Mouse (Mus musculus) right cerebral cortex, postnatal 36 days (tissue): ENCODE results near the gene Muc20.

Experiments
- DNase-seq, 2 experiments: peaks; one replicate each; pipeline ENCODE4 v3.0.0; 2022; ENCODE audit warnings: low spot score in 2 of 2, mixed read lengths in 1 of 2

Muc20 gene

DNA sequence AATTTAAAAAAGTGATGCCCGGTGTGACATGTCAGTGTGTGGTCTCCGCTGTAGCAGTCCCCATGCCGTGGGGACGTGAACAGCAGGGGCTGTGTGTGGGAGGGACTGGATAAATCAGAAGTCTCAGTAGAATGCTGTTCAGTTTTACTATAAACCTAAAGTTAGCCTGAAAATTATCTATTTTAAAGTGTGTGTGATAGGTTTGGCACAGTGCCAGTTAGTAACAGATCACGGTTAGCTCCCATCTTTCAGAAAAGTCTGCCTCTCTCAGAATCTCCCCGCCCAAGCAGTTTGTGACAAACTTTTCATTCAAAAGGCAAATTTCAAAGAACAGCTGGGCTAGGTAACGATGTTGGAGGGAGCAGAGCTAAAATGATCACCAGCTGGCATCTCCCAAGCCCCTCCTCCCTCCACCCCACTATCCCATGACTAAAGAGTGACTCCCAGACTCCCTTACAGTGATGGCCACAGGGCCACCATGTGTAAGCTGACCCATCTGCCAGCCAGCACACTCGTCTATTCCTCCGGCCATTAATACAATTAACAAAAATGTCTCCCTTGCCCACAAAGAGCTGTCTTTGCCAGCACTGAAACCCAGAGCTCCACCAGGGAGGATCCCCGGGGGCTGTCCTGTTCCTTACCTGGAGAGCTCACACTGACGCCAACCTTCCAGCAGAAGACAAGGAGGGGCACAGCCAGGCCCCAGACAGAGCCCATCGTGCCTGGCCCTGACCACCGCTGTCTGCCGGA is 384 bp downstream of the Muc20 start:
- DNase-seq, result no peak

- DNase-seq, result no peak
Observed at GRCm38 (mm10) chr16:32795177-32795576, 2.1 kb downstream of the Muc20 start.

GRCm38 (mm10) chr16:32790056-32790455 is 7.2 kb downstream of the Muc20 start:
- no peak for DNase-seq

GRCm38 (mm10) chr16:32784840-32785239 is 12.4 kb downstream of the Muc20 start:
- peak; percentile 36 to 67 for DNase-seq

DNA sequence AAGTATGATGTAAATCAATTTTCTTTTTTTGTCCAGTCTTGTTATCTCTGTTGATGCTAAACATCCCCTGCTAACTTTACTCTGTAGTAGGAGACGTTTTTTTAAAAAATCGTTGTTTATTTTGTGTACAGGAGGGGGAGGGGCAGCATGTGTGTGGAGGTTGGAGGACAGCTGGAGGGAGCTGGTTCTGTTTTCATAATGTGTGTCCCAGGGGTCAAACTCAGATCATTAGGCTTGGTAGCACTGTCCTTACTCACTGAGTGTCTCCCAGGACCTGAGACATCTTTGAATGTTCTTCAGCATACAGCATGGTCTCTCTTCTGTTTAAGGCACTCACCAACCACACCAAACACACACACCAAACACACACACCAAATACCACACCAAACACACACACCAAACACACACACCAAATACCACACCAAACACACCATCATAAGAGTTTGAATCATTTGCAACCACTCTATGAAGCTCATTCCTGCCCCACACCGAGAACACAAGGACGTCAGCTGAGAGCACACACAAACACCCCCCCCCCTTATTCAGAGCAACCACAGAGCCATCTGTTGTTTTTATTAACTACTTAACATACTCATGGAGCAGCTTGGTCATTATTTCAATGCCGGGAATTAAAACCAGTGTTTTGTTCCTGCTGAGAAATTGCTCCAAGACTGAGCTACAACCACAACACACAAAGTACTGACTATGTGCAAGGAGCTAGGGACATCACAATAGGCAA is 13.7 kb downstream of the Muc20 start:
- no peak for DNase-seq

DNA sequence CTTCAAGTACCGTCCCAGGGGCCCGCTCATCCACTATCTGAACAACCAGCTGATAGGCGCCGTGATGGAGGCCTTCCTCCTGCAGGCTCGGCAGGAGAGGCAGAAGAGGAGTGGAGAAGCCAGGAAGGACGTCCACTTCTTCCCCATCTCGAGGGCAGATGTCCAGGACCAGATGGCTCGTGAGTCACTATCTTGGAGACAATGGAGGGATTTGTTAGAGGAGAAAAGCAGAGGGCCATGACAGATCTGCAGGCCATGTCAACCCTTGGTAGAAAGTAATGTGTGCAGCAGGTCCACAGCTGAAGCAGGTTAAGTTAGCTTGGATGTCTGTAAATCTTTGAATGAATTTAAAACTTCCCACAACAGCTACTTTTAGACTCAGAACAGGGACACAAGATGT is 18.3 kb downstream of the Muc20 start:
- DNase-seq, result no peak

- no peak for DNase-seq
Observed at GRCm38 (mm10) chr16:32776676-32777075, 20.6 kb downstream of the Muc20 start.

GRCm38 (mm10) chr16:32766904-32767303 is 30.3 kb downstream of the Muc20 start:
- DNase-seq, result no peak

DNA sequence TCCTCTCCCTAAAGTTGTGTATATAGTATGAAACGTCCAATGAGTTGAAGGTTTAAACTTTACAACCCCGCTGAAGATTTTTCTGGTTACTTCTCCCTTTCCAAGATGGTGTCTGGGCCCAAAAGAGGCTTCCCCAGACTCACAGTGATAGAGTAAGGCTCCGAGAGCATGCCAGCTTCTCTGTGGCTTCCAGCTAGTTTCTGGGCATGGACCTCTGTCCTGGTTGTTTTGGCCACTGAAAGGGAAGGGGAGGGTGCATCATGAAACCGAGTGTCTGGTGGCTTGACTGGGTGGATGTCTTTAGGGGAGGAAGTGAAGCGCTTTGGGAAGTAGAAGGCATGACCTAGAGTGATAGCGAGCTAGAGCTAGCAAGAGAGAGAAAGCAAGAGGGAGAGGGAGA is 32.3 kb downstream of the Muc20 start:
- no peak for DNase-seq

GRCm38 (mm10) chr16:32764550-32764949 is 32.7 kb downstream of the Muc20 start:
- DNase-seq, result no peak

DNA sequence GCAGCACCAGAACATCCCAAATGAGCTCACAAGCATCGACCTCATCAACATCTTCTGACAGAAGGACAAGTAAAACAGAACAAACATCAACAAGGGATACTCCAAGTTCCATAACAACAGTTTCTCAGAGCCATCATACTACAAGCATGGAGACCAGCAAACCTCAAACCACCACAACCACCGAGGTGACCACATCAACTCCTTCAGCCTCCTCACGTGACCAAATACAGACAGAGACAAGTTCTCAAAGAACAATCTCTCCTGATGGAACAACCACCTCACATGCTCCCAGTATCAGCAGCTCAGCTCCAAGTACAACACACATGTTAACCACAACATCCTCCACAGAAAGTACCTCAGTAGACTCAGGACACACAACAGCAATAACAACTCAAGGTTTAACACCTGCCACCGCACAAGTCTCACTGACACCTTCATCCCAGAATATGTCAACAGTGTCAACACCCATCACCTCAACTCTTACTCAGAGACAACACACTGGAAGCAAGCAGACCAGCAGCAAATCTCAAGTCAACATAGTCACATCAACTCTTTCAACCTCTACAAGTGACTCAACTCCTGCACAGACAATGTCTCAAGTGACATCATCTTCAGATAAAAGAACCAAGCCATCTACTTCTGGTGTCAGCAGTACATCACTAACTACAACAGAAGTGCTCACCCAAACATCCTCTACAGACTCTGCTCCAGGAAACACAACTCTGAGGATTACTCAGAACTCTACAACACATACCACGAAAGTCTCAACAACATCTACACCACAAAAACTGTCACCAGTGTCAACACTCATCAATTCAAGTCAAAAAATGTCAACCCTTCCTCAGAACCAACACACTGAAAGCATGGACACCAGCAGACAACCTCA is 46.8 kb downstream of the Muc20 start:
- DNase-seq, result no peak

DNA sequence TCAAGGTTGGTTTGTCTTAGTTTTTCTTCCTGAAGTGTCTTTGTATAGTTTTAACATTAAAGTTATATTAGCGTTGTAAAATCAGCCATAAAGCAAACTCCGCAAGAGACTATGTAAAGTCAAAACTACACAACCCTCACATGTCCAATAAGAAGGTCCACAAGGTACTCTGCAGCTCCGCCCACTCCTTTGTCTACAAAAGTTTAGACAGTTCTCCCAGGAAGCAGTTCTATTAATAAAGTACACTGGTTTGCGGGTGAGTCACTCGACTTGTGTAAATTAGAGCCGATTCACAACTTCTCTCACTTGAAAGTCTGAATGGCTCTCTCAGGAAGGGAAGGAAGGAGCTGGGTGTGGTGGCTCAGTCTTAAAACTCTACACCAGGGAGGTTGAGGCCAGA is 51.4 kb downstream of the Muc20 start:
- DNase-seq, result no peak

GRCm38 (mm10) chr16:32742712-32743111 is 54.5 kb downstream of the Muc20 start:
- no peak for DNase-seq

GRCm38 (mm10) chr16:32741366-32741765 is 55.9 kb downstream of the Muc20 start:
- no peak for DNase-seq

DNA sequence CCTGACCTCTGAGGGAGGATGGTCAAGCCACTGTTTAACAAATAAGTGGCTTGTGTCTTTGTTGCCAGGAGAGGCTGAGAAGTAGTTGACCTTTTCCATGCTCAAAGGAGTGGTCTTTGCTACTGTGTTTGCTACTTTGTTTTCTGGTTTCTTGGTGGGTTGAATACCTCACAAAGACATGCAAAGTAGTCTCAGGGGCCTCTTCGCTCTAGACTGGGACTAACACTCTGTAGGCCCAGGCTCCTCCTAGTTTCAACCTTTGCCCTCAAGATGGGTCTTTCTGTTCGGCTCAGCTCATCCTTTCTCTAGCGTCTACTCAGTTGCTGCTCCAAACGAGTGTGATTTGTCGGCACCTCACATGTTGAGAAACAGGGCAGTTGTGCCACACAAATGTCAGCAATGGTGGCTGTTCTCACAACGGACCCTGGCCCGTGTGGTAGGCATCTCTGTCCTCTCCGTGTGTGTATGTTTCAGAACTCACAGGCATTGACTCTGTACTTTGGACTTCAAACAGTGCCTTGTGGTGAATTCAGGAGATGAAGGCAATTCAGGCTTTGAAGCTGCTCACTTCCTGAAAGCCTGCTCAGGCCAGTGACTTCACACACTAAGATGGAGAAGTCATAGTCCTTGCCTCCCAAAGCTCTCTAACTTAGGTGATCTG is 57.1 kb downstream of the Muc20 start:
- no peak for DNase-seq

DNA sequence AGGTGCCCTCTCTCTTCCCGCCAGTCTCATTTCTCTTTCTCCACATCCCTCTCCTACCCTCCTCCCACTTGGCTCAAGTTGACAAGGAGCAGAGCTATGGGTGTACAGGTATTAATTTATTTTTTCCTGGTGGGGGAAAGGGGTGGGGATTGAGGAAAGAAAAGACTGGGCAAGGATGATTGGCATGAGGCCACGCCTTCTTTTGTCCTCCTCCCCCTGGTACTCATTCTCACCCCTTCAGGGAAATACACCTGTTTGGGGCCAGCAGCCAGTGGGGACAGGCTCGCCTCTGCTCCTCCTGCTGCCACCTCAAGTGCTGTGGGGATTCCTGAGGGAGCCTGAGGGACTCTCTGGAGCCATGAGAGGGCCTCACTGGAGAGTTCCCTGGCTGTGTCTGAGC is 61.2 kb downstream of the Muc20 start:
- DNase-seq, result no peak

DNA sequence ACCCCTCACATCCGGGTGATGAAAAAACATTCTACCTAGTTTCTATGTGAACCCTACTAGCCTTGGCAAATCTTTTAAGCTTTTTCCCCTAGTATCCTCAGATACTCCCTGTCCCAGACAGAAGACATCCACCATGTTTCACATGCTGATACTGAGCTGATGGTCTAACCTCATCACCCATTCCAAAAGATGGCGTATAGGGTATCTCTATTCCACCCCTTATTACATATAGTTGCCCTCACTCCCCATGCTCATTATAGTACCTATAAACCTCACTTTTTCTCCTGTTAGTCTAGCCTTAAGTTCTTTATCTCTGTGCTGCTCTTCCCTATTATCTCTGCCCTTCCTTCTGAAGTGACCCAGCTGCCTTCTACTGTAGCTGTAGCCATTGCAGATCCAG is 61.6 kb downstream of the Muc20 start, which contains the start of gene Muc4:
TSS of gene Muc4 (plus strand) at position 301 of the 400 bp plus-strand sequence.
- DNase-seq, result no peak

DNA sequence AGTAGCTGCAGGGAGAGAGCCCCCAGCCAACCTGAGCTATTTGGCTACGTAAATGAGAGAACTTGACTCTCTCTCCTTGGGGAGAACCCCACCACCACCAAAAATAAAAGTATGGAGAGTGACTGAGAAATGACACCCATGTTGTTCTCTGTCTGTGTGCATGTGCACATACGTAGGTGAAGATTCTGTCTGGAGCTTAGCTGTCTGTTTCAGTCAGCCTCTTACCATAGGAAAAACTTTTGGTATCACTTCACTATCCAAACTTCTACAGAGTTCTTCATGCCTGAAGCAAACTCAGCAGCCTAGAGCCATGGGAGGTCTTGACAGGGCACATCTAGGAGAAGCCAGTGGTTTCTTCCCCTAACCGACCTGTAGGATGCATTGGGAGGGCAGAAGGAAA is 64.0 kb downstream of the Muc20 start:
- no peak for DNase-seq

GRCm38 (mm10) chr16:32728730-32729129 is 68.5 kb downstream of the Muc20 start:
- no peak for DNase-seq

DNA sequence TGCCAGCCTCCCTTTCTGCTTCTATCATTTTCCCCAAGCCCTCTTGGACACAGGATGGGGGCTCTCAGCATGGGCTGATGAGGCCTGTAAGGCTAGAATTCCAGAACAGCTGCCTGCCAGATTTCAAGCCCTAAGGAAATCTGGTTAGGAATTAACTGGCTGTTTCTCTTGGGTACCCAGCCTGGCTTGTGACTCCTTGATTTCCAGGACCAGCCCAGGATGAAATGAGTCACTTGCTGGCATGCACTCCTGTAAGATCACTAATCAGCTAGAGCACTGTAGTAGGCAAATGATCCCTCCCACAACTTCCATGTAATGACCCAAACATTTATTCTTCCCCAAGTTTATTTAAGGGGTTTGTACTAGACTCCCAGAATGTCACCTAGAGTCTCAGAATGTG is 69.0 kb downstream of the Muc20 start:
- DNase-seq, result no peak
